Mouse (Mus musculus) ovary, adult 18-20 months (tissue): ENCODE results near the gene Drd5.

Experiments used
- DNase-seq: peaks from one replicate; pipeline ENCODE4 v3.0.0; 2022; ENCODE audit warnings: low spot score, mixed read lengths

The Drd5 gene

DNA sequence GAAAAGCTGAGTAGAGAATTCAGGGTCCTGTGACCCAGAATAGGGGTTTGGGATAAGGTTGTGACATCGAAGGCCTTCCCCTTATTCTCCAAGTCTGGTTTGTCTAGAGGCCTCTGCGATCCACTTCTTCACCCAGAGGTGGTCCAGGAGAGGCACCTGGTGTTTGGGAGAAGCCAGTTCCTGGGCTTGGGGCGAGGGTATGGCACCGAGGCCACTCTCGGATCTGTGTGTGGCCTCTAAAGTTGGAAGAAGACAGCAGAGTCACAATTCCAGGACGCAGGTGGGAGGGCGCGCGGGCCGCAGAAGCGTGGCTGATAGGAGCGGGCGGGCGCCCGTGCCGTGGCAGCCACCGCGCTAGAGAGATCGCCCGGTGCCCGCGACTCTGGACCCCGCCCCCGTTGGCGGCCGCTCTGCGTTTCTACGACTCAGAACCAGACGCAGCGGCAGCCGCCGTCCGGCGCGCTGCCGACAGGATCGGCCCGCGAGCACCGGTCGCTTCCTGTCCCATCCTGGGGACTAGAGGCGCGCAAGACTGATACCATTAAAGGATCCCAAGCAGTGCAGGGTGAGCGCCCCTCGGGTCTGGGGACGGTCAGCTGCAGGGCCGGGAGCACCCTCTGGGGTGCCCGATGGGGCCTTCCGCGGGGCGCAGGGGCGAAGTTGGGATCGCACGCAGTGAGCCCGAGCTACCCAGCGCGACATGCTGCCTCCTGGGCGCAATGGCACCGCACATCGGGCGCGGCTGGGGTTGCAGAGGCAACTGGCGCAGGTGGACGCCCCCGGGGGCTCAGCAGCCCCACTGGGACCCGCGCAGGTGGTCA is at the start of gene Drd5:
Gene Drd5 (plus strand): TSS at position 402 of the 821 bp plus-strand sequence.
- no peak for DNase-seq

- DNase-seq, result no peak
Observed at GRCm38 (mm10) chr5:38270942-38271341, 48.2 kb upstream of the Drd5 start.

DNA sequence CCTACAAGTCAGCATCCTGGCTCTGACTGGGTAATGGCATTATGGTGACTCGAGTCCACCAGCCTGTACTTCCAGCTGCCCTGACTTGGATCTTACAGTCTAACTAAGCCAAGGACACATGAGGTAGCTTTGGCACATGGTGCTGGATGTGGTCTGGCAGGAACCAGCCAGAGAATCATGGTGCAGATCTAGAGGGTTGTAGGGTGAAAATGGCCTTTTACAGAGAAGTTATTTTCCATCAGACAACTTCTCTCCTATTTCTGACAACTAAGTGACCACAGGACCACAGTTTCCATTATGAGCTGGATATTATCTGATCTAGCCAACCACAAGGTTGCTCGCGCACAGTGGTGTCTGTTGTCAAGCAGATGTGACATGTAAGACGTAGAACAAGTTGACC is 45.3 kb upstream of the Drd5 start:
- DNase-seq, result no peak

DNA sequence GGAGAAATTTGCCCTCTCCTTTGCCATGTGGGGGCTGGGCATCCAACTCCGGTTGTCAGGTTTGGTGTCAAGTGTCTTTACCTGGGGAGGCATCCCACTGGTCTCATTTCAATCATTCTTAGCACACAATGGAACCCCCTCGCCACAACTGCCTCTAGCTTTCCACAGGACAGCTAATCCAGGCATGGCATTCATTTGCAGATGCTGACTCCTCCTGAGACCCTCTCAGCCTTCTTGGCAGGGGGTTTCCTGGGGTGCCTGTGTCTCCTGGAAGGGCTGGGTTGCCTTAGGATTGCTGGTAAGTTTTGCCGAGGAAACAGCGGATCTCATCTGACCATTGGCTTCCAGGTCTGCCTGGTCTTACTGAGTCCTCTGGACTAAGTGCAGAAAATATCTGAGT is 43.4 kb upstream of the Drd5 start, which contains the start of gene Otop1:
Gene Otop1 (plus strand): TSS at position 202 of the 400 bp plus-strand sequence.
- no peak for DNase-seq

DNA sequence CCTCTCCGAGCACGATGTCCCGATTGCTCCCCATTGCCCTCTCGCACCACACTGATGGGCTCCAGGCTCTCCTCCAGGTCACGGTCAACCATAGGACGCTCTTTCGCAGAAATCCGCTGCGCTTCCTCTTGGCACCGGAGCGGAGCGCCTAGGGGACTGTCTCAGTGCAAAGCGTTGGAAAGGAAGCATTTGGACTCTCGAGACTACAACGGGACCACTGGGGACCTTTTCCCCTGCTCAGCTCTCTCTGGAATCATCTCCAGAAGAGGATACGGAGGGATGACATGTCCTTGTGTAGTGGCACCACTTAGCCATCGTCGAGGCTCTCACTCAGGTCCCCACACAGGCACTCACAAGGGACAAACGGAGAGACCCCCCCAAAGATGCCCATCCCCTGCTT is 42.7 kb upstream of the Drd5 start:
- no peak for DNase-seq

DNA sequence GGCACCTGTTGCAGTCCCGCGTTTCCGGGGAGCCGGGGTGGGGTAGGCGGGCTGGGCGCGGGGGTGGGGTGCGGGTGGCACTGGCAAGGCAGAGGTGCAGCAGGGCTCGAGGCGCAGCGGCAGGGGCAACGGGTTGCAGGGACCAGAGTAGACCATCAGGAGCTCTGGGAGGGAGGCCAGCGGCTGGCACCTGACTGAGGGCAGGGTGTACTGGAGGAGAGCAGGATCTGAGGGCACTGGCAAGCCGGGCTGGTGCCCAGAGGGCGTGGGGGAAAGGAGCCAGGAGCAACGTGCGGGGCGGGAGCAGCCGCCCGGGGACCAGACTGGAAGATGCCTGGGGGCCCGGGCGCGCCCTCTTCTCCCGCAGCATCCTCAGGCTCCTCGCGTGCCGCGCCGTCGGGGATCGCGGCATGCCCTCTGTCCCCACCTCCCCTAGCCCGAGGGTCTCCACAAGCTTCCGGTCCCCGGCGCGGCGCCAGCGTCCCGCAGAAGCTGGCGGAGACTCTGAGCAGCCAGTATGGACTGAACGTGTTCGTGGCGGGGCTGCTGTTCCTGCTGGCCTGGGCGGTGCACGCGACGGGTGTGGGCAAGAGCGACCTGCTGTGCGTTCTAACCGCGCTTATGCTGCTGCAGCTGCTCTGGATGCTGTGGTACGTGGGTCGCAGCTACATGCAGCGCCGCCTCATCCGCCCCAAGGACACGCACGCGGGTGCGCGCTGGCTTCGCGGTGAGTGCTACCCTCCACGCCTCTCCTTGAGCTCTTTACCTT is 41.9 kb upstream of the Drd5 start:
- no peak for DNase-seq

DNA sequence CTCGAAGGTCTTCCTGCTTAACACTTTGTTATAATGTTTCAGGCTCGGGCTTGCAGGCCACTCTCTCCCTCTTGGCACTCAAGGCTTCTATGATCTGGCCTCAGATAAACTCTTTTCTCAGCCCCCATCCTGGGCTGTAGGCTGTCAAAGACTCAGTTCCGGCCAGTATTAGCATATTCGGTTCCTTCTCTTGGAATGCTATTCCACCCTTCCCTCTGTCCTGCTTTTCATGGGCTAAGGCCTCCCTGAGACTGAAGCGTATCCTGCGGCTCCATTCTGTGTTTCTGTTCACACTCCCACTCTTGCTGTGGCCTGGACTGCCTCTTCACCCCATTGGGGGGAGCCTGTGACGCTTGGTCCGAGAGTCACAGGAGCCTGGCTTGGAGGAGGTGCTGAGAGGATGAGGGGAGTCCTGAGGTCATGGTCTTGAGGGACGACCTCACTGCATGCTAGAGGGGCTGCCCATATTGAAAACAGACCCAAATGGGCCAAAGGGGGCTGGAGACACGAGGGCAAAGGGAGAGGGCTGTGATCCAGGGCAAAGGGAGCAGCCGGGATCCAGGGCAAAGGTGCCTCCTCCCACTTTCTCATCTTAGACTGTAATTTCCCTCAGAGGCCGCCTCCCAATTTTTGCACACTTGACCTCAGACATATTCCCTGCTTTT is 41.1 kb upstream of the Drd5 start:
- DNase-seq, result no peak

- no peak for DNase-seq
Observed at GRCm38 (mm10) chr5:38280075-38280474, 39.1 kb upstream of the Drd5 start.

- no peak for DNase-seq
Observed at GRCm38 (mm10) chr5:38285724-38286123, 33.4 kb upstream of the Drd5 start.

DNA sequence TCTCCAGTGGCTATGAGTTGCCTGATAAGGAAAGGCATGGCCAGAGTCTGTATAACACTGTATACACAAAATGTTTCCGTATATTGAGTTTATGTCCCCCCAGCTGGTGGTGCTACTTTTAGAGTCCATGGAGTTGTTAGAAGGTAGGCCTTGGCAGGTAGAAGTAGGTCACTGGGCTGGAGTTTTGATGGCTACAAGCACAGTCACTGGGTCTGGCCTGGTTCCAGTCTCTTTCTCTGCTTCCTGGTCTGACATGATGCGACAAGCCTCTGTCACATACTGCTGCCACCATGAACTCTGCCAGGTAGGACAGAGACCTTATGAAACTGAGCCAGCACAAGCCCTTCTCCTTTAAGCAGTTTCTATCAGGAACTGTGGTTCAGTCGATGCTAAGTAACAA is 30.7 kb upstream of the Drd5 start:
- no peak for DNase-seq

DNA sequence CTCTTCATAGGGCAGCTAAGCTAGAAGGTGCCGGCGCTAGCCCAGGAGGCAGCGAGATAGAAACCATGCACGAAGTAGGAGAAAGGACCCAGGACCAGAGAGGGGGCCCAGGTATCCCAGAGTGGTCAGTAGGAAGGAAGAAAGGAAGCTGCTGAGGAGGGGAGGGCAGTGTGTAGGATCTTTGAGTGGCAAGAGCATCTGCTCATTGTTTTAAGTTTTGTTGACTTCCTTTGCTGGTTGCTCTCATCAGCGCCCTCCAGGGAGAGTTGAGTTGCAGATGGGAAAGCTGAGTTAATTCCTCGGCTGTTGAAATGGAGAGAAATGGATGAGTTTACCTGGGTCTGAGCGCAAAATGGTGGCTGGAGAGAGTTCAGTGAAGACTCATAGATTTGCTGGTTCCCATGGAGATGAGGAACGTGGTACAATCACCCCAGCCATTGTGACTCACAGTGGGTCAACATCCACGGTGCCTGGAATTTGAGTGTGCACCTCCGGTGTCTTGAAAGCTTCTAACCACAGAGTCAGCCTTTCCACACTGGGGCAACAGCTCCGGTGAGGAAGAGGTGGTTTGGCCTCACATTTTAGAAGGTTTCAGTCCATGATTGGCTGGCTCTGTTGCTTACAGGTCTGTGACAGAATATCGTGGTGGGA is 17.3 kb upstream of the Drd5 start:
- no peak for DNase-seq

- no peak for DNase-seq
Observed at GRCm38 (mm10) chr5:38302651-38303050, 16.5 kb upstream of the Drd5 start.

- DNase-seq, result no peak
Observed at GRCm38 (mm10) chr5:38305241-38305640, 13.9 kb upstream of the Drd5 start.

DNA sequence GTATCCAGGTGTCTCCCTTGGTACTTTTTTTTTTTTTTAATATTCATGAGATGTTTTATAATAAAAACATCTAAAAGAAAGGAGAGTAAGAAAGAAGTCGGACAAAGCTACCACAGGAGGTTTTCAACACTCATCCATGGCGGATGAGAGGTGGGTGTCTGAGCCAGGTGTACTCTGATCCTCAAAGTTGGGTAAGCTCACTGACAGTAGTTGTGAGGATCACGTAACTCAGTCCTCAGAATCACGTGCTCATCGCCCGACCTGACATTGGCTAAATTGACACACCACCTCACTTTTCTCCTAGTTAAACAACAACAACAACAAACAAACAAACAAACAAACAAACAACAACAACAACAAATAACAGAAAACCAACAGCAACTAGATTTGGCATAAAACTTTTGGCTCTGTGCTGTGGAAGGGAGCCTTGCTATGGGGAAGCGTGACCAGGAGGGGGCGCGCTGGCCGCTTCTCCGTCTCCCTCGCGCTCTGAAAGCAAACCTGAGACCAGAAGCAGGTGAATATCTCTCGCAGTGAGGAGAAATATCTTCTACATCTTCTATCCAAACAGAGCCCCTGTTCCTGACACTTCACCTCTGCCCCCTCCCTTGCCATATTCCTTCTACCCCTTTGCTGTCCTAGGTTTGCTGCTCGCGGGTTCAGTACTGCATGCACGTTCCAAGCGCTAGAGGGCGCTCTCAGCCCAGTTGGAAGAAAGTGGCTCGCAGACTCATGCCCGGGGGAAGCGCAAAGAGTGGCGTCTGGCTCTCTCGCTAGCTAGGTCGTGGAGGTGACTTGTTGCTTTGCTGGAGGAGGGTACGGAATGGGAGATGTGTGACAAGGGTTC is 11.7 kb upstream of the Drd5 start:
- peak; percentile 57 for DNase-seq

DNA sequence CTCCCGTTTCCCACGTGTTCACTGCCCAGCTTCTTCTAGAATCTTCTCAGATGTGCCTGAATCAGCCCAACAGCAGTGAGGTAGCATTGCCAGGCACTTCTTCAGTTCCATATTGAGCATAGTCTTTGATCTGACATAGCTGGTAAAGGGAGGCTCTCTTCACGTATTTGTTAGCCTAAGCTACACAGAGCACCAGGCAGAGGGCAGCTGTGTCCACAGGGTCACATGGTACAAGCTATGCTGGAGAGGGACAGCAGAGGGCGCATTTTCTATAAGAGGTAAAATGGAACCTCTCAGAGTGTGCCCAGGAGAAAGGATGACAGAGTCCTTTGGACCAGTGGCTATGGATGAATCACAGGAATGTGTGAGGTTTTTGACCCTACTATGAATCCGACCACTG is 10.3 kb upstream of the Drd5 start:
- DNase-seq, result no peak

- DNase-seq, result no peak
Observed at GRCm38 (mm10) chr5:38309795-38310194, 9.4 kb upstream of the Drd5 start.

- no peak for DNase-seq
Observed at GRCm38 (mm10) chr5:38333381-38333780, 14.2 kb downstream of the Drd5 start.

GRCm38 (mm10) chr5:38334582-38334981 is 15.4 kb downstream of the Drd5 start:
- DNase-seq, result no peak

DNA sequence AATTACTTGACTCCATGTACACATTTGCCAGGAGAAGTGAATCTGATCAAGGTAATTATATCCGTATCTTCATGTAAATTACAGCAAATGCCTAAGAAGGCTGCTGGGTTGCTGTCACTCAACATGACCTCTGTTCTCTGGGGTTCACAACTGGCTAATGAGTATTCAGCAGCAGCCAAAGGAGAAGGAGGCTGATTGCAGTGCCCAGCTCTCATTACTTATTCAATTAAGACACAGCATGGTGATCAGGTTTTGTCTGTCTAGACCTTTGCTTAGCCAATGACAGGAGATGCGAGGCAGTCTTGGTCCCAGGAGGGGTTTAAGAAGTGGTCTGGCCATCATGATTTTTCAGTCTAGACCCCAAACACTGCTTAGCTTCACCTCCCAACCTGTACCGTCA is 23.9 kb downstream of the Drd5 start:
- DNase-seq, result no peak

GRCm38 (mm10) chr5:38346646-38347432 is 27.7 kb downstream of the Drd5 start:
- DNase-seq, result peak; percentile 3
